Mouse (Mus musculus) T-helper 1 cell (primary cell): ENCODE results near the gene Dusp28.

Source experiments
- in situ Hi-C: fragments of 300-600 bp; cut with MboI, MseI; formaldehyde crosslinking; loops from one replicate; pipeline ENCODE4 v1.15.1; 2025; ENCODE audit warnings: high pct_unique_total_duplicates

Dusp28 gene

GRCm38 (mm10) chr1:92906779-92907631 lies at the start of gene Dusp28:
TSS of gene Dusp28 (plus strand) at chr1:92906981.
- in situ Hi-C loops = no loop called here

GRCm38 (mm10) chr1:92861503-92861902 lies 45.3 kb upstream of the Dusp28 start:
- in situ Hi-C loops = no loop called here

GRCm38 (mm10) chr1:92863268-92863667 lies 43.5 kb upstream of the Dusp28 start:
- in situ Hi-C loops = no loop called here

- in situ Hi-C loops = no loop called here
Observed at GRCm38 (mm10) chr1:92866170-92866569, 40.6 kb upstream of the Dusp28 start.

- in situ Hi-C loops = no loop called here
Observed at GRCm38 (mm10) chr1:92869985-92870384, 36.8 kb upstream of the Dusp28 start.

GRCm38 (mm10) chr1:92872666-92873065 lies 34.1 kb upstream of the Dusp28 start:
- in situ Hi-C loops = no loop called here

- in situ Hi-C loops = no loop called here
Observed at GRCm38 (mm10) chr1:92874011-92874410, 32.8 kb upstream of the Dusp28 start.

- in situ Hi-C loops = no loop called here
Observed at GRCm38 (mm10) chr1:92875360-92876111, 31.2 kb upstream of the Dusp28 start.

GRCm38 (mm10) chr1:92877431-92877978 lies 29.3 kb upstream of the Dusp28 start:
- in situ Hi-C loops = no loop called here

- in situ Hi-C loops = no loop called here
Observed at GRCm38 (mm10) chr1:92878066-92878741, 28.6 kb upstream of the Dusp28 start.

GRCm38 (mm10) chr1:92879266-92879665 lies 27.5 kb upstream of the Dusp28 start:
- in situ Hi-C loops = no loop called here

GRCm38 (mm10) chr1:92880101-92880500 lies 26.7 kb upstream of the Dusp28 start:
- in situ Hi-C loops = no loop called here

GRCm38 (mm10) chr1:92881982-92882381 lies 24.8 kb upstream of the Dusp28 start:
- in situ Hi-C loops = no loop called here

GRCm38 (mm10) chr1:92888901-92889655 lies 17.7 kb upstream of the Dusp28 start:
- in situ Hi-C loops = no loop called here

GRCm38 (mm10) chr1:92892791-92893190 lies 14.0 kb upstream of the Dusp28 start:
- in situ Hi-C loops = no loop called here

GRCm38 (mm10) chr1:92893896-92894295 lies 12.9 kb upstream of the Dusp28 start:
- in situ Hi-C loops = no loop called here

- in situ Hi-C loops = no loop called here
Observed at GRCm38 (mm10) chr1:92895089-92895488, 11.7 kb upstream of the Dusp28 start.

GRCm38 (mm10) chr1:92902786-92903185 lies 4.0 kb upstream of the Dusp28 start, which contains the start of gene Ankmy1:
TSS of gene Ankmy1 (minus strand) at chr1:92902906.
- in situ Hi-C loops = no loop called here

GRCm38 (mm10) chr1:92903627-92904026 lies 3.2 kb upstream of the Dusp28 start:
- in situ Hi-C loops = no loop called here

- in situ Hi-C loops = no loop called here
Observed at GRCm38 (mm10) chr1:92905703-92906310, 974 bp upstream of the Dusp28 start.
